Mouse (Mus musculus) mouse embryonic stem cell (cell line): Measurements from ENCODE around the gene Mrpl43.

ENCODE experiments used
- in situ Hi-C, 2 experiments: fragments of 300-500 bp; cut with MboI; formaldehyde crosslinking; loops; 1 replicate in 1 of 2; 3 replicates in 1 of 2; pipeline ENCODE4 v1.14.3; 2019 to 2020; ENCODE audit warnings: low sequenced_read_pairs in 2 of 2, low pct_unique_long_range_greater_than_20kb in 1 of 2, mixed read lengths in 1 of 2; ENCODE audit not compliant: unreplicated experiment in 1 of 2

The Mrpl43 gene

GRCm38 (mm10) chr19:45014335-45014971 is 8.2 kb upstream of the Mrpl43 start, which contains the start of gene Lzts2:
Lzts2 (plus strand) TSS chr19:45014414.
- in situ Hi-C loops, result no loop called here

GRCm38 (mm10) chr19:45013581-45014225 is 7.5 kb upstream of the Mrpl43 start:
- in situ Hi-C loops, result no loop called here

GRCm38 (mm10) chr19:45012636-45013035 is 6.4 kb upstream of the Mrpl43 start:
- in situ Hi-C loops, result no loop called here

- in situ Hi-C loops, result no loop called here
Observed at GRCm38 (mm10) chr19:45012219-45012618, 6.0 kb upstream of the Mrpl43 start.

- in situ Hi-C loops, result no loop called here
Observed at GRCm38 (mm10) chr19:45010646-45011045, 4.4 kb upstream of the Mrpl43 start.

- in situ Hi-C loops, result no loop called here
Observed at GRCm38 (mm10) chr19:45007425-45008191, 1.4 kb upstream of the Mrpl43 start.

- in situ Hi-C loops, result no loop called here
Observed at GRCm38 (mm10) chr19:45007021-45007420, 779 bp upstream of the Mrpl43 start.

- in situ Hi-C loops, result no loop called here
Observed at GRCm38 (mm10) chr19:45005444-45005843, 798 bp downstream of the Mrpl43 start, which contains the start of gene Twnk. Twnk (plus strand) TSS chr19:45005663.

GRCm38 (mm10) chr19:45003740-45004516 is 2.3 kb downstream of the Mrpl43 start:
- in situ Hi-C loops, result no loop called here

- in situ Hi-C loops, result no loop called here
Observed at GRCm38 (mm10) chr19:45002301-45002700, 3.9 kb downstream of the Mrpl43 start.

- in situ Hi-C loops, result no loop called here
Observed at GRCm38 (mm10) chr19:44999647-45000046, 6.6 kb downstream of the Mrpl43 start.

GRCm38 (mm10) chr19:44997786-44998185 is 8.5 kb downstream of the Mrpl43 start:
- in situ Hi-C loops, result no loop called here

- in situ Hi-C loops, result no loop called here
Observed at GRCm38 (mm10) chr19:44992712-44993111, 13.5 kb downstream of the Mrpl43 start.

- in situ Hi-C loops, result no loop called here
Observed at GRCm38 (mm10) chr19:44992246-44992645, 14.0 kb downstream of the Mrpl43 start.

GRCm38 (mm10) chr19:44991031-44991430 is 15.2 kb downstream of the Mrpl43 start:
- in situ Hi-C loops, result no loop called here

GRCm38 (mm10) chr19:44989567-44990495 is 16.4 kb downstream of the Mrpl43 start:
- in situ Hi-C loops, result no loop called here

- in situ Hi-C loops, result no loop called here
Observed at GRCm38 (mm10) chr19:44988831-44989566, 17.2 kb downstream of the Mrpl43 start, which contains the start of gene Sema4g. Sema4g (plus strand) TSS chr19:44989101.
